Mouse (Mus musculus) liver, embryonic 16.5 days (tissue): ENCODE results near the gene Snx19. TPM values are rescaled to one million over a fixed set of nuclear protein-coding genes. Genes with fewer than 3 reads are reported as not detected.

Experiments used
- ATAC-seq: fragments of 200-750 bp; cut with Nextera tagmentation; 2 replicates; pipeline ENCODE4 v1.8.0; 2017; ENCODE audit warnings: low read depth, mild to moderate bottlenecking, moderate number of reproducible peaks, moderate library complexity
- H3K27ac ChIP-seq: fragments of 300-500 bp; sonication (generic); 2 replicates; pipeline ENCODE4 v1.5.1; 2014; ENCODE audit warnings: mild to moderate bottlenecking, low read length
- H3K27me3 ChIP-seq: fragments of 300-500 bp; sonication (generic); 2 replicates; pipeline ENCODE4 v1.6.1; 2014; ENCODE audit warnings: low read depth, low read length, mixed read lengths; ENCODE audit not compliant: control insufficient read depth, insufficient read depth
- H3K36me3 ChIP-seq: fragments of 300-500 bp; sonication (generic); 2 replicates; pipeline ENCODE4 v1.6.1; 2014; ENCODE audit warnings: mild to moderate bottlenecking; ENCODE audit not compliant: control insufficient read depth, insufficient read depth
- H3K4me1 ChIP-seq: fragments of 300-500 bp; sonication (generic); 2 replicates; pipeline ENCODE4 v1.6.1; 2014; ENCODE audit warnings: low read depth, low read length, mixed read lengths; ENCODE audit not compliant: control insufficient read depth
- H3K4me2 ChIP-seq: fragments of 300-500 bp; sonication (generic); 2 replicates; pipeline ENCODE4 v1.6.1; 2014; ENCODE audit warnings: low read depth, low read length, mixed read lengths
- H3K4me3 ChIP-seq: fragments of 300-500 bp; sonication (generic); 2 replicates; pipeline ENCODE4 v1.5.1; 2014; ENCODE audit warnings: low read depth, mild to moderate bottlenecking, low read length
- H3K9ac ChIP-seq: fragments of 300-500 bp; sonication (generic); 2 replicates; pipeline ENCODE4 v1.6.1; 2014; ENCODE audit warnings: low read depth, low read length
- H3K9me3 ChIP-seq: fragments of 300-500 bp; sonication (generic); replicated peaks from 2 replicates; pipeline ENCODE4 v1.6.1; 2016; ENCODE audit warnings: low read length; ENCODE audit not compliant: control insufficient read depth
- WGBS: fragments of 180-500 bp; shearing (Covaris S2); extraction: QIAGEN DNeasy Blood & Tissue Kit; methylation state at CpG from one replicate; pipeline ENCODE4 v1.1.7; 2014; ENCODE audit not compliant: insufficient replicate concordance; 5-methylcytosine and 5-hydroxymethylcytosine counted together
- polyA plus RNA-seq: library from polyadenylated mRNA; unstranded; fragments of >200 nt; fragmentation: Nextera tagmentation; extraction: Ambion mirVana; gene quantifications from 2 replicates; pipeline ENCODE4 v1.2.1, GENCODE M21; 2015

Snx19 gene
- polyA plus RNA-seq, 1 experiment from 2014 or later = 4.0 TPM

GRCm38 (mm10) chr9:30438505-30438904 lies 11.6 kb downstream of the Snx19 start:
- Histone ChIP-seq H3K4me2 (no peak overlapping the region), H3K27ac (no peak overlapping the region), H3K9ac (no peak overlapping the region), H3K9me3 (no peaks in the 10 kb centered on the region), H3K4me1 (no peaks in the 10 kb centered on the region), H3K27me3 (no peaks in the 10 kb centered on the region), H3K4me3 (no peak overlapping the region), H3K36me3 (peaks cover 11% of the 10 kb centered on the region)
- 51% methylated on average over 3 of the region's 3 CpGs for WGBS
- no peak for ATAC-seq

- Histone ChIP-seq H3K4me2 (no peak overlapping the region), H3K4me3 (no peak overlapping the region), H3K27ac (no peak overlapping the region), H3K4me1 (no peaks in the 10 kb centered on the region), H3K27me3 (no peaks in the 10 kb centered on the region), H3K9me3 (no peaks in the 10 kb centered on the region), H3K9ac (no peak overlapping the region), H3K36me3 (peaks cover 6% of the 10 kb centered on the region; the same call in 1 of the 2 replicates)
- WGBS = 62% methylated on average over 2 of the region's 2 CpGs
- ATAC-seq = no peak
These were observed 14.9 kb downstream of the Snx19 start for GRCm38 (mm10) chr9:30441761-30442160.

GRCm38 (mm10) chr9:30445232-30446085 lies 18.6 kb downstream of the Snx19 start:
- H3K36me3 ChIP-seq = no peaks in the 10 kb centered on the region
- no peak overlapping the region for H3K4me2 ChIP-seq
- no peak overlapping the region for H3K4me3 ChIP-seq
- WGBS = 68% methylated on average over 14 of the region's 14 CpGs
- no peak for ATAC-seq
- no peaks in the 10 kb centered on the region for H3K4me1 ChIP-seq
- no peaks in the 10 kb centered on the region for H3K27me3 ChIP-seq
- H3K9ac ChIP-seq = no peak overlapping the region
- no peak overlapping the region for H3K27ac ChIP-seq
- no peaks in the 10 kb centered on the region for H3K9me3 ChIP-seq

- H3K9me3 ChIP-seq = no peaks in the 10 kb centered on the region
- no peak overlapping the region for H3K9ac ChIP-seq
- H3K27ac ChIP-seq = no peak overlapping the region
- no peaks in the 10 kb centered on the region for H3K4me1 ChIP-seq
- 59% methylated on average over 1 of the region's 1 CpGs for WGBS
- no peak overlapping the region for H3K4me2 ChIP-seq
- ATAC-seq = no peak
- H3K4me3 ChIP-seq = no peak overlapping the region
- H3K27me3 ChIP-seq = no peaks in the 10 kb centered on the region
- H3K36me3 ChIP-seq = no peaks in the 10 kb centered on the region
These were observed 19.2 kb downstream of the Snx19 start for GRCm38 (mm10) chr9:30446126-30446525.

GRCm38 (mm10) chr9:30448459-30448858 lies 21.6 kb downstream of the Snx19 start:
- Histone ChIP-seq H3K4me3 (no peak overlapping the region), H3K36me3 (no peaks in the 10 kb centered on the region), H3K27me3 (no peaks in the 10 kb centered on the region), H3K4me1 (no peaks in the 10 kb centered on the region), H3K27ac (no peak overlapping the region), H3K9ac (no peak overlapping the region), H3K9me3 (no peaks in the 10 kb centered on the region), H3K4me2 (no peak overlapping the region)
- 49% methylated on average over 4 of the region's 4 CpGs for WGBS
- ATAC-seq = no peak

- Histone ChIP-seq H3K9ac (no peak overlapping the region), H3K9me3 (no peaks in the 10 kb centered on the region), H3K36me3 (no peaks in the 10 kb centered on the region), H3K27ac (no peak overlapping the region), H3K27me3 (no peaks in the 10 kb centered on the region), H3K4me2 (no peak overlapping the region), H3K4me3 (no peak overlapping the region), H3K4me1 (no peaks in the 10 kb centered on the region)
- WGBS = 54% methylated on average over 2 of the region's 2 CpGs
- no peak for ATAC-seq
These were observed 23.0 kb downstream of the Snx19 start for GRCm38 (mm10) chr9:30449862-30450261.

GRCm38 (mm10) chr9:30450834-30451233 lies 23.9 kb downstream of the Snx19 start:
- no peaks in the 10 kb centered on the region for H3K9me3 ChIP-seq

GRCm38 (mm10) chr9:30454527-30454926 lies 27.6 kb downstream of the Snx19 start:
- H3K27me3 ChIP-seq = no peaks in the 10 kb centered on the region
- no peaks in the 10 kb centered on the region for H3K9me3 ChIP-seq
- H3K4me2 ChIP-seq = no peak overlapping the region
- 60% methylated on average over 2 of the region's 2 CpGs for WGBS
- H3K4me3 ChIP-seq = no peak overlapping the region
- no peak for ATAC-seq
- H3K27ac ChIP-seq = no peak overlapping the region
- no peak overlapping the region for H3K9ac ChIP-seq
- H3K36me3 ChIP-seq = no peaks in the 10 kb centered on the region
- no peaks in the 10 kb centered on the region for H3K4me1 ChIP-seq

More at GRCm38 (mm10) chr9:30450834-30451233, 23.9 kb downstream of the Snx19 start:
- Histone ChIP-seq H3K4me2 (no peak overlapping the region), H3K4me3 (no peak overlapping the region), H3K36me3 (no peaks in the 10 kb centered on the region), H3K27ac (no peak overlapping the region), H3K27me3 (no peaks in the 10 kb centered on the region), H3K4me1 (no peaks in the 10 kb centered on the region), H3K9ac (no peak overlapping the region)
- no peak for ATAC-seq
- 54% methylated on average over 2 of the region's 2 CpGs for WGBS

- no peak overlapping the region for H3K4me3 ChIP-seq
- no peak overlapping the region for H3K9ac ChIP-seq
- H3K27me3 ChIP-seq = no peaks in the 10 kb centered on the region
- H3K27ac ChIP-seq = no peak overlapping the region
- no peaks in the 10 kb centered on the region for H3K4me1 ChIP-seq
- no peaks in the 10 kb centered on the region for H3K36me3 ChIP-seq
- H3K4me2 ChIP-seq = no peak overlapping the region
- H3K9me3 ChIP-seq = no peaks in the 10 kb centered on the region
- WGBS = 44% methylated on average over 6 of the region's 6 CpGs
- peak; percentile 35; the same call in 1 of the 2 replicates for ATAC-seq
These were observed 29.3 kb downstream of the Snx19 start for GRCm38 (mm10) chr9:30456250-30456649.
